Mouse (Mus musculus): ENCODE results near the gene Hs3st3a1. TPM values are rescaled to one million over a fixed set of nuclear protein-coding genes. Genes with fewer than 3 reads are reported as not detected.

Gene Hs3st3a1
- polyA plus RNA-seq, 1 experiment from 2014 or later = 4.0 TPM

Other genes starting within 250 kb of the Hs3st3a1 start
- 1.4 and 1.9 TPM in 2 replicates for gene F930015N05Rik, start 1.3 kb downstream of the Hs3st3a1 start, polyA plus RNA-seq (2015; fragmentation: Nextera tagmentation; extraction: Ambion mirVana)